Mouse (Mus musculus) spleen, adult 2 months (tissue): ENCODE results near the gene Unc5c.

ENCODE experiments used
- CTCF ChIP-seq: fragments of 200-500 bp; IDR thresholded peaks from 2 replicates; pipeline ENCODE4 v1.5.1; 2011; ENCODE audit warnings: mild to moderate bottlenecking, inconsistent platforms; ENCODE audit not compliant: insufficient read depth, insufficient read length, insufficient replicate concordance; ENCODE audit errors: extremely low read depth
- POLR2A ChIP-seq: fragments of 200-500 bp; IDR thresholded peaks from 2 replicates; pipeline ENCODE4 v1.6.1; 2011; ENCODE audit warnings: low read depth, low read length, inconsistent platforms

- TF ChIP-seq CTCF (no peak), POLR2A (no peak)
Measured at GRCm38 (mm10) chr3:141511253-141512038, 46.4 kb downstream of the Unc5c start.
